Mouse (Mus musculus) limb, embryonic 14.5 days (tissue): ENCODE data around the gene Slc22a12. TPM values are rescaled to one million over a fixed set of nuclear protein-coding genes. Genes with fewer than 3 reads are reported as not detected.

ENCODE experiments used
- ATAC-seq: fragments of 200-750 bp; cut with Nextera tagmentation; 2 replicates; pipeline ENCODE4 v1.8.0; 2017; ENCODE audit warnings: low read depth, moderate number of reproducible peaks, moderate TSS enrichment; ENCODE audit not compliant: low FRiP score
- DNase-seq: peaks from one replicate; pipeline ENCODE4 v3.0.0-alpha.2; 2015; ENCODE audit warnings: low spot score
- H3K27ac ChIP-seq: fragments of 300-500 bp; sonication (generic); replicated peaks from 2 replicates; pipeline ENCODE4 v1.5.1; 2014; ENCODE audit warnings: low read depth, mild to moderate bottlenecking, low read length, moderate library complexity, mixed read lengths
- H3K27me3 ChIP-seq: fragments of 300-500 bp; sonication (generic); 2 replicates; pipeline ENCODE4 v1.6.1; 2014; ENCODE audit warnings: low read length, mixed read lengths; ENCODE audit not compliant: control insufficient read depth, insufficient read depth
- H3K36me3 ChIP-seq: fragments of 300-500 bp; sonication (generic); 2 replicates; pipeline ENCODE4 v1.6.1; 2014; ENCODE audit warnings: mild to moderate bottlenecking, low read length, moderate library complexity, mixed read lengths; ENCODE audit not compliant: control insufficient read depth, insufficient read depth
- H3K4me1 ChIP-seq: fragments of 300-500 bp; sonication (generic); 2 replicates; pipeline ENCODE4 v1.6.1; 2014; ENCODE audit warnings: antibody characterized with exemption, low read length, mixed read lengths; ENCODE audit not compliant: control insufficient read depth, insufficient read depth
- H3K4me2 ChIP-seq: fragments of 300-500 bp; sonication (generic); replicated peaks from 2 replicates; pipeline ENCODE4 v1.6.1; 2014; ENCODE audit warnings: low read depth, mild to moderate bottlenecking, low read length, moderate library complexity; ENCODE audit not compliant: severe bottlenecking
- H3K4me3 ChIP-seq: fragments of 300-500 bp; sonication (generic); replicated peaks from 2 replicates; pipeline ENCODE4 v1.5.1; 2014; ENCODE audit warnings: low read length
- H3K9ac ChIP-seq: fragments of 300-500 bp; sonication (generic); 2 replicates; pipeline ENCODE4 v1.6.1; 2014; ENCODE audit warnings: mild to moderate bottlenecking, low read depth, low read length, moderate library complexity; ENCODE audit not compliant: severe bottlenecking
- H3K9me3 ChIP-seq: fragments of 300-500 bp; sonication (generic); 2 replicates; pipeline ENCODE4 v1.6.1; 2016; ENCODE audit warnings: low read length; ENCODE audit not compliant: control insufficient read depth
- POLR2A ChIP-seq: fragments of 200-500 bp; IDR thresholded peaks from 2 replicates; pipeline ENCODE4 v1.8.0; 2012; ENCODE audit warnings: inconsistent platforms, mild to moderate bottlenecking, moderate library complexity, borderline replicate concordance; ENCODE audit not compliant: insufficient read depth, insufficient read length; ENCODE audit errors: extremely low read depth
- WGBS: fragments of 180-500 bp; shearing (Covaris S2); extraction: QIAGEN DNeasy Blood & Tissue Kit; methylation state at CpG from one replicate; pipeline ENCODE4 v1.1.7; 2014; 5-methylcytosine and 5-hydroxymethylcytosine counted together
- polyA plus RNA-seq, 2 experiments: library from polyadenylated mRNA; depleted of rRNA in 1 of 2; stranded (reverse) in 1 of 2; unstranded in 1 of 2; fragments of >200 nt; fragmentation: Nextera tagmentation in 1 of 2; extraction: Ambion mirVana in 1 of 2; gene quantifications; 2 replicates each; pipeline versions ENCODE4 v1.2.1 to v1.2.3; 2012 to 2014

Gene Slc22a12
- polyA plus RNA-seq, 2 experiments: not detected

- H3K4me3 ChIP-seq: peak overlapping the region; percentile 28
- ATAC-seq: peak; percentile 21; the same call in 1 of the 2 replicates
- H3K4me1 ChIP-seq: peaks cover 10% of the 10 kb centered on the region
- TF ChIP-seq POLR2A: no peak
- peak overlapping the region; percentile 58 for H3K4me2 ChIP-seq
- no peaks in the 10 kb centered on the region for H3K9me3 ChIP-seq
- H3K9ac ChIP-seq: no peak overlapping the region
- no peak overlapping the region for H3K27ac ChIP-seq
- no peaks in the 10 kb centered on the region for H3K36me3 ChIP-seq
- 2% methylated on average over 22 of the region's 25 CpGs for WGBS
- H3K27me3 ChIP-seq: peaks cover 66% of the 10 kb centered on the region
- DNase-seq: no peak
These were observed 40.7 kb downstream of the Slc22a12 start for GRCm38 (mm10) chr19:6502035-6502541.

- H3K27ac ChIP-seq: no peak overlapping the region
- H3K9me3 ChIP-seq: no peaks in the 10 kb centered on the region
- no peak overlapping the region for H3K4me3 ChIP-seq
- DNase-seq (no peak), ATAC-seq (no peak)
- WGBS: 38% methylated on average over 1 of the region's 2 CpGs
- peaks cover 10% of the 10 kb centered on the region for H3K4me1 ChIP-seq
- H3K9ac ChIP-seq: no peak overlapping the region
- H3K36me3 ChIP-seq: no peaks in the 10 kb centered on the region
- peaks cover 74% of the 10 kb centered on the region for H3K27me3 ChIP-seq
- H3K4me2 ChIP-seq: no peak overlapping the region
- no peak for TF ChIP-seq POLR2A
These were observed 42.2 kb downstream of the Slc22a12 start for GRCm38 (mm10) chr19:6500636-6501025.

- WGBS: 44% methylated on average over 6 of the region's 6 CpGs
- Histone ChIP-seq H3K36me3 (no peaks in the 10 kb centered on the region), H3K4me1 (peaks cover 10% of the 10 kb centered on the region), H3K4me2 (no peak overlapping the region), H3K4me3 (no peak overlapping the region), H3K9me3 (no peaks in the 10 kb centered on the region), H3K27ac (no peak overlapping the region), H3K9ac (no peak overlapping the region), H3K27me3 (peaks cover 74% of the 10 kb centered on the region)
- ATAC-seq (no peak), DNase-seq (no peak)
- TF ChIP-seq POLR2A: no peak
These were observed 42.8 kb downstream of the Slc22a12 start for GRCm38 (mm10) chr19:6499860-6500635.

- no peaks in the 10 kb centered on the region for H3K36me3 ChIP-seq
- TF ChIP-seq POLR2A: no peak
- peak overlapping the region; percentile 88 for H3K4me2 ChIP-seq
- peak overlapping the region; percentile 52; the same call in 1 of the 2 replicates for H3K9ac ChIP-seq
- no peaks in the 10 kb centered on the region for H3K9me3 ChIP-seq
- H3K27me3 ChIP-seq: peaks cover 78% of the 10 kb centered on the region
- peaks cover 10% of the 10 kb centered on the region for H3K4me1 ChIP-seq
- no peak overlapping the region for H3K27ac ChIP-seq
- peak overlapping the region; percentile 49 for H3K4me3 ChIP-seq
- ATAC-seq (no peak), DNase-seq (no peak)
- 12% methylated on average over 17 of the region's 38 CpGs for WGBS
These were observed 44.3 kb downstream of the Slc22a12 start for GRCm38 (mm10) chr19:6498350-6499131.

- ATAC-seq (0 out of 2 replicates have a peak, but pooled peaks have one; percentile 13), DNase-seq (no peak)
- no peak for TF ChIP-seq POLR2A
- H3K9ac ChIP-seq: peak overlapping the region; percentile 52
- peaks cover 78% of the 10 kb centered on the region for H3K27me3 ChIP-seq
- H3K4me2 ChIP-seq: peak overlapping the region; percentile 88
- H3K9me3 ChIP-seq: no peaks in the 10 kb centered on the region
- no peaks in the 10 kb centered on the region for H3K36me3 ChIP-seq
- H3K4me1 ChIP-seq: peaks cover 10% of the 10 kb centered on the region
- no peak overlapping the region for H3K27ac ChIP-seq
- WGBS: 0% methylated on average over 39 of the region's 39 CpGs
- H3K4me3 ChIP-seq: peak overlapping the region; percentile 49
These were observed 45.0 kb downstream of the Slc22a12 start for GRCm38 (mm10) chr19:6497803-6498202.
